Mouse (Mus musculus): ENCODE results near the gene Utp15. TPM values are rescaled to one million over a fixed set of nuclear protein-coding genes. Genes with fewer than 3 reads are reported as not detected.

Gene Utp15
- polyA plus RNA-seq, 1 experiment from 2014 or later = 37.3 TPM

DNA sequence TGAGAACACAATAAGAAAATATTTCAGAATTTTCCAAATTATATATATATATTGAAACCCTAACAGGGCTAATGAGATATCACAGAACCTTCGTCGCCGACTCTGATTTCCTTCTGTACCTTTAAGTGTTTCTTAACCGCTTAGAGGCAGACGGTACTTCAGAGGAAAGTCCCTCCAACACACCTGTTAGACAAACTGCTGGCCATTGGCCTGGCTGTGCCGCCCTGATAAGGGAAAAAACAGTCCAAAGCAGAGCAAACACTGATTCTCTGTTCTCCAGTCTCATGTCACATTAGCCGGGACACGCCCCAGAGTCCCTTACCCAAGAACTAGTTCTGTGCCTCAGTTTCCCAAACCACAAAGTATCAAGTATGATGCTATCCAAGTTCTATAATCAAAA, 58.5 kb downstream of the Utp15 start:
- Histone ChIP-seq H3K4me3 (replicated peaks; ENCODE audit: low read length) (no peak overlapping the region), H3K9ac (replicated peaks; ENCODE audit: low read depth, low read length) (no peak overlapping the region), H3K27ac (ENCODE audit: low read length) (no peak overlapping the region), H3K4me2 (ENCODE audit: low read length) (no peak overlapping the region), H3K36me3 (ENCODE audit: control insufficient read depth, insufficient read depth) (no peaks in the 10 kb centered on the region), H3K27me3 (replicated peaks; ENCODE audit: control insufficient read depth, insufficient read depth, low read length) (peaks cover 8% of the 10 kb centered on the region; the same call in 1 of the 2 replicates), H3K9me3 (ENCODE audit: control insufficient read depth, low read length) (no peaks in the 10 kb centered on the region), H3K4me1 (replicated peaks; ENCODE audit: control insufficient read depth, insufficient read depth, low read length) (peaks cover 11% of the 10 kb centered on the region)
- 93% methylated on average over 8 of the region's 8 CpGs for WGBS
- no peak for ATAC-seq

DNA sequence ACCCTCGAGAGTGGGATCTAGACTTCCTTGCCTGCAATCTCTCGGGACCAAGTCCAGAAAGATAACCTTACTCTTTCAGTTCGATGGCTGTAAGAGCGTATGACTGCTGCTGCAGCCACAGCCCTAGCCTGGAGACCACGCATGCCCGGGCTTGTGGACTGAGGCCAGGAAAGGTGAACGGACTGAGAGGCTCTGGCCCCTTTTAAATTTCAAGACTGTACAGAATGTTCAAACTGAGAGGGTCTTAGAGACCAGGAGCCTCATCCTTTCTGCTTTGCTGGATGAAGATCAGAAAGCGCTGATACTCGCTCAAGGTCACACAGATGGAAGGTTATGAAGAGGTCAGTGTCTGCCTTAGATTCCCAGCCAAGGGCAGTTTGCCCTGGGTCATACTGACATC, 61.4 kb downstream of the Utp15 start:
- WGBS = 59% methylated on average over 9 of the region's 9 CpGs
- no peaks in the 10 kb centered on the region for H3K36me3 ChIP-seq (ENCODE audit: control insufficient read depth, insufficient read depth)
- H3K9ac ChIP-seq (replicated peaks; ENCODE audit: low read depth, low read length) = no peak overlapping the region

More for the DNA sequence above, 61.4 kb downstream of the Utp15 start:
- Histone ChIP-seq H3K27ac (ENCODE audit: low read length) (no peak overlapping the region), H3K9me3 (ENCODE audit: control insufficient read depth, low read length) (no peaks in the 10 kb centered on the region), H3K4me1 (replicated peaks; ENCODE audit: control insufficient read depth, insufficient read depth, low read length) (peaks cover 9% of the 10 kb centered on the region), H3K27me3 (replicated peaks; ENCODE audit: control insufficient read depth, insufficient read depth, low read length) (no peaks in the 10 kb centered on the region), H3K4me2 (ENCODE audit: low read length) (no peak overlapping the region), H3K4me3 (replicated peaks; ENCODE audit: low read length) (no peak overlapping the region)
- ATAC-seq = no peak

Other genes with a start within 250 kb of the Utp15 start
- gene Arhgef28, start 56.6 kb downstream of the Utp15 start, polyA plus RNA-seq (2015; fragmentation: Nextera tagmentation; extraction: Ambion mirVana) = 16.3 and 17.3 TPM in 2 replicates
- 55.9 and 65.2 TPM in 2 replicates for gene Ankra2, start within 50 bp of the Utp15 start, polyA plus RNA-seq (2015; fragmentation: Nextera tagmentation; extraction: Ambion mirVana)
- gene Gm21976, start 16.8 kb upstream of the Utp15 start, polyA plus RNA-seq (2015; fragmentation: Nextera tagmentation; extraction: Ambion mirVana) = not detected in 2 replicates
- 536 and 561 TPM in 2 replicates for gene Btf3, start 54.0 kb upstream of the Utp15 start, polyA plus RNA-seq (2015; fragmentation: Nextera tagmentation; extraction: Ambion mirVana)
- gene Foxd1, start 91.2 kb upstream of the Utp15 start, polyA plus RNA-seq (2015; fragmentation: Nextera tagmentation; extraction: Ambion mirVana) = 0.46 and 0.50 TPM in 2 replicates
- gene Gm10320, start 229.0 kb upstream of the Utp15 start, polyA plus RNA-seq (2015; fragmentation: Nextera tagmentation; extraction: Ambion mirVana) = 0.60 and 1.3 TPM in 2 replicates

All from forebrain, embryonic 16.5 days (tissue).